Mouse (Mus musculus): ENCODE results near the gene Aoc1. TPM values are rescaled to one million over a fixed set of nuclear protein-coding genes. Genes with fewer than 3 reads are reported as not detected.
"Not testable (repeated sequence)": the region's sequence is repeated elsewhere in the genome, so short reads cannot be mapped to it uniquely, and the experiment has no call there.

The Aoc1 gene
- polyA plus RNA-seq, 1 experiment = 894 TPM

GRCm38 (mm10) chr6:48865152-48865745, 7.4 kb upstream of the Aoc1 start:
- H3K27ac ChIP-seq (ENCODE audit: insufficient read depth, low read depth, low read length) = peak overlapping the region; percentile 96
- H3K4me1 ChIP-seq (ENCODE audit: control insufficient read depth, insufficient read depth, insufficient read length, low read length) = peaks cover 30% of the 10 kb centered on the region
- H3K4me3 ChIP-seq (ENCODE audit: low read depth, low read length) = no peak overlapping the region
- H3K27me3 ChIP-seq (ENCODE audit: control insufficient read depth, insufficient read depth, low read length) = no peaks in the 10 kb centered on the region
- WGBS = 35% methylated on average over 1 of the region's 1 CpGs
- H3K36me3 ChIP-seq (ENCODE audit: control insufficient read depth, insufficient read depth, low read length) = no peaks in the 10 kb centered on the region
- TF ChIP-seq POLR2A (IDR thresholded peaks at IDR 0.05; ENCODE audit: low read depth, low read length) (no peak), CTCF (IDR thresholded peaks at IDR 0.05; ENCODE audit: extremely low read depth, insufficient read length, insufficient replicate concordance, low read depth, low read length) (no peak)

GRCm38 (mm10) chr6:48866355-48866950, 6.2 kb upstream of the Aoc1 start:
- WGBS = 37% methylated on average over 1 of the region's 1 CpGs
- not testable (repeated sequence) for H3K27ac ChIP-seq (ENCODE audit: insufficient read depth, low read depth, low read length); H3K27me3 ChIP-seq (ENCODE audit: control insufficient read depth, insufficient read depth, low read length); H3K36me3 ChIP-seq (ENCODE audit: control insufficient read depth, insufficient read depth, low read length); H3K4me3 ChIP-seq (ENCODE audit: low read depth, low read length)
- peaks cover 29% of the 10 kb centered on the region for H3K4me1 ChIP-seq (ENCODE audit: control insufficient read depth, insufficient read depth, insufficient read length, low read length)

- H3K27ac ChIP-seq (ENCODE audit: insufficient read depth, low read depth, low read length) = no peak overlapping the region
- no peak for TF ChIP-seq CTCF (IDR thresholded peaks at IDR 0.05; ENCODE audit: extremely low read depth, insufficient read length, insufficient replicate concordance, low read depth, low read length)
- no peak for TF ChIP-seq POLR2A (IDR thresholded peaks at IDR 0.05; ENCODE audit: low read depth, low read length)
- no peaks in the 10 kb centered on the region for H3K36me3 ChIP-seq (ENCODE audit: control insufficient read depth, insufficient read depth, low read length)
- WGBS = 82% methylated on average over 4 of the region's 4 CpGs
- H3K4me3 ChIP-seq (ENCODE audit: low read depth, low read length) = no peak overlapping the region
- peaks cover 29% of the 10 kb centered on the region for H3K4me1 ChIP-seq (ENCODE audit: control insufficient read depth, insufficient read depth, insufficient read length, low read length)
- H3K27me3 ChIP-seq (ENCODE audit: control insufficient read depth, insufficient read depth, low read length) = no peaks in the 10 kb centered on the region
Measured at GRCm38 (mm10) chr6:48867158-48867557, 5.5 kb upstream of the Aoc1 start.

GRCm38 (mm10) chr6:48869774-48870173, 2.9 kb upstream of the Aoc1 start:
- TF ChIP-seq POLR2A (IDR thresholded peaks at IDR 0.05; ENCODE audit: low read depth, low read length) (no peak), CTCF (IDR thresholded peaks at IDR 0.05; ENCODE audit: extremely low read depth, insufficient read length, insufficient replicate concordance, low read depth, low read length) (no peak)
- peak overlapping the region; percentile 10; the same call in 1 of the 2 replicates for H3K27ac ChIP-seq (ENCODE audit: insufficient read depth, low read depth, low read length)
- H3K4me1 ChIP-seq (ENCODE audit: control insufficient read depth, insufficient read depth, insufficient read length, low read length) = peaks cover 26% of the 10 kb centered on the region; the same call in 1 of the 2 replicates
- 42% methylated on average over 2 of the region's 2 CpGs for WGBS
- no peaks in the 10 kb centered on the region for H3K36me3 ChIP-seq (ENCODE audit: control insufficient read depth, insufficient read depth, low read length)
- no peak overlapping the region for H3K4me3 ChIP-seq (ENCODE audit: low read depth, low read length)
- no peaks in the 10 kb centered on the region for H3K27me3 ChIP-seq (ENCODE audit: control insufficient read depth, insufficient read depth, low read length)

GRCm38 (mm10) chr6:48874576-48874975, 1.9 kb downstream of the Aoc1 start:
- H3K4me3 ChIP-seq (ENCODE audit: low read depth, low read length) = no peak overlapping the region
- no peaks in the 10 kb centered on the region for H3K27me3 ChIP-seq (ENCODE audit: control insufficient read depth, insufficient read depth, low read length)
- H3K36me3 ChIP-seq (ENCODE audit: control insufficient read depth, insufficient read depth, low read length) = no peaks in the 10 kb centered on the region
- TF ChIP-seq POLR2A (IDR thresholded peaks at IDR 0.05; ENCODE audit: low read depth, low read length) = peak; percentile 41; the same call in 1 of the 2 replicates
- no peak for TF ChIP-seq CTCF (IDR thresholded peaks at IDR 0.05; ENCODE audit: extremely low read depth, insufficient read length, insufficient replicate concordance, low read depth, low read length)
- peaks cover 30% of the 10 kb centered on the region; the same call in 1 of the 2 replicates for H3K4me1 ChIP-seq (ENCODE audit: control insufficient read depth, insufficient read depth, insufficient read length, low read length)
- peak overlapping the region; percentile 78 for H3K27ac ChIP-seq (ENCODE audit: insufficient read depth, low read depth, low read length)
- 41% methylated on average over 4 of the region's 4 CpGs for WGBS

GRCm38 (mm10) chr6:48875515-48875914, 2.8 kb downstream of the Aoc1 start:
- TF ChIP-seq CTCF (IDR thresholded peaks at IDR 0.05; ENCODE audit: extremely low read depth, insufficient read length, insufficient replicate concordance, low read depth, low read length) (no peak), POLR2A (IDR thresholded peaks at IDR 0.05; ENCODE audit: low read depth, low read length) (peak; percentile 21; the same call in 1 of the 2 replicates)
- peak overlapping the region; percentile 49 for H3K4me3 ChIP-seq (ENCODE audit: low read depth, low read length)
- H3K36me3 ChIP-seq (ENCODE audit: control insufficient read depth, insufficient read depth, low read length) = no peaks in the 10 kb centered on the region
- H3K27me3 ChIP-seq (ENCODE audit: control insufficient read depth, insufficient read depth, low read length) = no peaks in the 10 kb centered on the region
- H3K4me1 ChIP-seq (ENCODE audit: control insufficient read depth, insufficient read depth, insufficient read length, low read length) = peaks cover 25% of the 10 kb centered on the region; the same call in 1 of the 2 replicates
- peak overlapping the region; percentile 98 for H3K27ac ChIP-seq (ENCODE audit: insufficient read depth, low read depth, low read length)
- WGBS = 49% methylated on average over 6 of the region's 6 CpGs

- 36% methylated on average over 5 of the region's 5 CpGs for WGBS
Measured at GRCm38 (mm10) chr6:48876510-48877135, 3.9 kb downstream of the Aoc1 start.

More at GRCm38 (mm10) chr6:48876510-48877135, 3.9 kb downstream of the Aoc1 start:
- no peaks in the 10 kb centered on the region for H3K27me3 ChIP-seq (ENCODE audit: control insufficient read depth, insufficient read depth, low read length)
- H3K36me3 ChIP-seq (ENCODE audit: control insufficient read depth, insufficient read depth, low read length) = no peaks in the 10 kb centered on the region
- H3K27ac ChIP-seq (ENCODE audit: insufficient read depth, low read depth, low read length) = peak overlapping the region; percentile 85
- TF ChIP-seq CTCF (IDR thresholded peaks at IDR 0.05; ENCODE audit: extremely low read depth, insufficient read length, insufficient replicate concordance, low read depth, low read length) (no peak), POLR2A (IDR thresholded peaks at IDR 0.05; ENCODE audit: low read depth, low read length) (peak; percentile 72; the same call in 1 of the 2 replicates)
- H3K4me1 ChIP-seq (ENCODE audit: control insufficient read depth, insufficient read depth, insufficient read length, low read length) = peaks cover 25% of the 10 kb centered on the region; the same call in 1 of the 2 replicates
- H3K4me3 ChIP-seq (ENCODE audit: low read depth, low read length) = no peak overlapping the region
